Mouse (Mus musculus): ENCODE results near the gene Sco1.

DNA sequence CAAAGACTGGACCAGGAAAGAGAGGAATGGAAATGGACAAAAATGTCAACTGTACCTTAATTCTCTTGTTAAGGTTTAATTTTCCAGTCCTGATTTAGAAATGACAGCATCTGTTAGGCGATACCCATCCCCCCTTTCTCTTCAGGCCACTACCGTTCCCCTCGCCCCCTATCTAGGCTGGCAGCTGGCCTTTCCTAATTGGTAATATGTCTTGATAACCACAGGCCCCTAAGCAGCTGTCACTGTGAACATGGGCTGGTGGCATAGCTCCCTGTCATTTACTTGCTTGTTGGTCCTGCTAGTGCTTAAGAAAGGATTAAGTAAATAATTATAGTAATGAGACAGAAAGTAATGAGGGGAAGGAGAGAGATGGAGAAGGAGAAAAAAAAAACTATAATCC is 25.0 kb downstream of the Sco1 start:
- TF ChIP-seq CTCF (IDR thresholded peaks at IDR 0.05; ENCODE audit: low read depth) (no peak), EP300 (IDR thresholded peaks at IDR 0.05; ENCODE audit: low read depth) (no peak)
